Mouse (Mus musculus) liver, embryonic 13.5 days (tissue): ENCODE results near the gene Myt1l. TPM values are rescaled to one million over a fixed set of nuclear protein-coding genes. Genes with fewer than 3 reads are reported as not detected.

Experiments used
- ATAC-seq: fragments of 200-750 bp; cut with Nextera tagmentation; 2 replicates; pipeline ENCODE4 v1.8.0; 2017; ENCODE audit warnings: low read depth, mild to moderate bottlenecking, moderate number of reproducible peaks, moderate library complexity
- DNase-seq: peaks from one replicate; pipeline ENCODE4 v3.0.0; 2022
- H3K27ac ChIP-seq: fragments of 300-500 bp; sonication (generic); 2 replicates; pipeline ENCODE4 v1.5.1; 2015; ENCODE audit warnings: moderate library complexity, mild to moderate bottlenecking, inconsistent platforms
- H3K27me3 ChIP-seq: fragments of 300-500 bp; sonication (generic); 2 replicates; pipeline ENCODE4 v1.6.1; 2015; ENCODE audit warnings: mild to moderate bottlenecking, inconsistent platforms
- H3K36me3 ChIP-seq: fragments of 300-500 bp; sonication (generic); 2 replicates; pipeline ENCODE4 v1.6.1; 2015; ENCODE audit warnings: mild to moderate bottlenecking, inconsistent platforms
- H3K4me1 ChIP-seq: fragments of 300-500 bp; sonication (generic); replicated peaks from 2 replicates; pipeline ENCODE4 v1.6.1; 2015; ENCODE audit warnings: inconsistent platforms
- H3K4me2 ChIP-seq: fragments of 300-500 bp; sonication (generic); 2 replicates; pipeline ENCODE4 v1.6.1; 2015; ENCODE audit warnings: inconsistent platforms, mild to moderate bottlenecking, moderate library complexity
- H3K4me3 ChIP-seq: fragments of 300-500 bp; sonication (generic); replicated peaks from 2 replicates; pipeline ENCODE4 v1.5.1; 2015; ENCODE audit warnings: mild to moderate bottlenecking, inconsistent platforms
- H3K9ac ChIP-seq: fragments of 300-500 bp; sonication (generic); 2 replicates; pipeline ENCODE4 v1.6.1; 2015; ENCODE audit warnings: mild to moderate bottlenecking, inconsistent platforms
- H3K9me3 ChIP-seq: fragments of 300-500 bp; sonication (generic); replicated peaks from 2 replicates; pipeline ENCODE4 v1.6.1; 2016; ENCODE audit warnings: inconsistent platforms
- WGBS: fragments of 180-500 bp; shearing (Covaris S2); methylation state at CpG from one replicate; pipeline ENCODE4 v1.1.7; 2015; ENCODE audit not compliant: insufficient replicate concordance; 5-methylcytosine and 5-hydroxymethylcytosine counted together
- polyA plus RNA-seq: library from polyadenylated mRNA; unstranded; fragments of >200 nt; fragmentation: Nextera tagmentation; extraction: Ambion mirVana; gene quantifications from 2 replicates; pipeline ENCODE4 v1.2.1, GENCODE M21; 2015

The Myt1l gene
- polyA plus RNA-seq, 1 experiment from 2014 or later, result 0.55 TPM

GRCm38 (mm10) chr12:29837301-29837791, 309.2 kb downstream of the Myt1l start:
- Histone ChIP-seq H3K36me3 (no peaks in the 10 kb centered on the region), H3K4me1 (no peaks in the 10 kb centered on the region), H3K4me2 (no peak overlapping the region), H3K9ac (no peak overlapping the region), H3K27me3 (no peaks in the 10 kb centered on the region), H3K9me3 (no peaks in the 10 kb centered on the region), H3K27ac (no peak overlapping the region), H3K4me3 (no peak overlapping the region)
- WGBS, result 47% methylated on average over 5 of the region's 5 CpGs
- DNase-seq (no peak), ATAC-seq (no peak)

GRCm38 (mm10) chr12:29838421-29838820, 310.2 kb downstream of the Myt1l start:
- no peak for ATAC-seq
- no peaks in the 10 kb centered on the region for H3K4me1 ChIP-seq
- no peaks in the 10 kb centered on the region for H3K36me3 ChIP-seq
- no peak overlapping the region for H3K27ac ChIP-seq
- no peaks in the 10 kb centered on the region for H3K27me3 ChIP-seq
- H3K9me3 ChIP-seq, result no peaks in the 10 kb centered on the region
- H3K9ac ChIP-seq, result no peak overlapping the region
- H3K4me2 ChIP-seq, result no peak overlapping the region
- 64% methylated on average over 7 of the region's 7 CpGs for WGBS
- DNase-seq, result no peak
- H3K4me3 ChIP-seq, result no peak overlapping the region

GRCm38 (mm10) chr12:29849936-29850335, 321.8 kb downstream of the Myt1l start:
- Histone ChIP-seq H3K36me3 (no peaks in the 10 kb centered on the region), H3K4me3 (no peak overlapping the region), H3K9me3 (no peaks in the 10 kb centered on the region), H3K9ac (no peak overlapping the region), H3K4me2 (no peak overlapping the region), H3K27ac (no peak overlapping the region), H3K27me3 (no peaks in the 10 kb centered on the region), H3K4me1 (no peaks in the 10 kb centered on the region)
- ATAC-seq (no peak), DNase-seq (no peak)
- 67% methylated on average over 3 of the region's 3 CpGs for WGBS

- Histone ChIP-seq H3K4me3 (no peak overlapping the region), H3K36me3 (no peaks in the 10 kb centered on the region), H3K27ac (no peak overlapping the region), H3K27me3 (no peaks in the 10 kb centered on the region), H3K9me3 (no peaks in the 10 kb centered on the region), H3K9ac (no peak overlapping the region), H3K4me1 (no peaks in the 10 kb centered on the region), H3K4me2 (no peak overlapping the region)
- 69% methylated on average over 9 of the region's 9 CpGs for WGBS
- ATAC-seq (no peak), DNase-seq (no peak)
These were observed 326.0 kb downstream of the Myt1l start for GRCm38 (mm10) chr12:29854151-29854585.

- Histone ChIP-seq H3K4me2 (no peak overlapping the region), H3K27me3 (no peaks in the 10 kb centered on the region), H3K4me3 (no peak overlapping the region), H3K36me3 (no peaks in the 10 kb centered on the region), H3K9me3 (no peaks in the 10 kb centered on the region), H3K4me1 (no peaks in the 10 kb centered on the region), H3K27ac (no peak overlapping the region), H3K9ac (no peak overlapping the region)
- 27% methylated on average over 5 of the region's 5 CpGs for WGBS
- ATAC-seq (no peak), DNase-seq (no peak)
These were observed 326.8 kb downstream of the Myt1l start for GRCm38 (mm10) chr12:29855007-29855406.

GRCm38 (mm10) chr12:29860986-29861385, 332.8 kb downstream of the Myt1l start:
- Histone ChIP-seq H3K4me2 (no peak overlapping the region), H3K4me3 (no peak overlapping the region), H3K9me3 (no peaks in the 10 kb centered on the region), H3K36me3 (no peaks in the 10 kb centered on the region), H3K4me1 (no peaks in the 10 kb centered on the region), H3K9ac (no peak overlapping the region), H3K27ac (no peak overlapping the region), H3K27me3 (no peaks in the 10 kb centered on the region)
- 22% methylated on average over 2 of the region's 2 CpGs for WGBS
- DNase-seq (no peak), ATAC-seq (no peak)

GRCm38 (mm10) chr12:29868295-29868694, 340.1 kb downstream of the Myt1l start:
- 70% methylated on average over 4 of the region's 4 CpGs for WGBS
- ATAC-seq (no peak), DNase-seq (no peak)
- Histone ChIP-seq H3K36me3 (no peaks in the 10 kb centered on the region), H3K4me3 (no peak overlapping the region), H3K4me1 (no peaks in the 10 kb centered on the region), H3K27me3 (no peaks in the 10 kb centered on the region), H3K27ac (no peak overlapping the region), H3K9ac (no peak overlapping the region), H3K4me2 (no peak overlapping the region), H3K9me3 (no peaks in the 10 kb centered on the region)

- Histone ChIP-seq H3K4me3 (no peak overlapping the region), H3K27ac (no peak overlapping the region), H3K27me3 (no peaks in the 10 kb centered on the region), H3K36me3 (no peaks in the 10 kb centered on the region), H3K9me3 (no peaks in the 10 kb centered on the region), H3K9ac (no peak overlapping the region), H3K4me1 (no peaks in the 10 kb centered on the region), H3K4me2 (no peak overlapping the region)
- no peak for ATAC-seq
- WGBS, result 71% methylated on average over 9 of the region's 9 CpGs
- no peak for DNase-seq
These were observed 340.6 kb downstream of the Myt1l start for GRCm38 (mm10) chr12:29868781-29869180.

- H3K4me2 ChIP-seq, result no peak overlapping the region
- ATAC-seq, result no peak
- WGBS, result 36% methylated on average over 7 of the region's 7 CpGs
- H3K27ac ChIP-seq, result no peak overlapping the region
- H3K9ac ChIP-seq, result no peak overlapping the region
- DNase-seq, result no peak
- no peaks in the 10 kb centered on the region for H3K9me3 ChIP-seq
- no peaks in the 10 kb centered on the region for H3K4me1 ChIP-seq
- no peaks in the 10 kb centered on the region for H3K36me3 ChIP-seq
- no peaks in the 10 kb centered on the region for H3K27me3 ChIP-seq
- no peak overlapping the region for H3K4me3 ChIP-seq
These were observed 344.1 kb downstream of the Myt1l start for GRCm38 (mm10) chr12:29872156-29872815.

- 5% methylated on average over 1 of the region's 1 CpGs for WGBS
- ATAC-seq, result no peak
- no peaks in the 10 kb centered on the region for H3K4me1 ChIP-seq
- H3K9ac ChIP-seq, result no peak overlapping the region
- H3K27me3 ChIP-seq, result no peaks in the 10 kb centered on the region
- DNase-seq, result no peak
- no peak overlapping the region for H3K27ac ChIP-seq
- H3K4me2 ChIP-seq, result no peak overlapping the region
- H3K4me3 ChIP-seq, result no peak overlapping the region
- no peaks in the 10 kb centered on the region for H3K9me3 ChIP-seq
- H3K36me3 ChIP-seq, result no peaks in the 10 kb centered on the region
These were observed 345.1 kb downstream of the Myt1l start for GRCm38 (mm10) chr12:29873281-29873772.

GRCm38 (mm10) chr12:29877977-29878376, 349.8 kb downstream of the Myt1l start:
- no peak overlapping the region for H3K9ac ChIP-seq
- no peak overlapping the region for H3K4me2 ChIP-seq
- no peaks in the 10 kb centered on the region for H3K27me3 ChIP-seq
- no peaks in the 10 kb centered on the region for H3K9me3 ChIP-seq
- no peak for ATAC-seq
- DNase-seq, result no peak
- no peak overlapping the region for H3K27ac ChIP-seq
- no peaks in the 10 kb centered on the region for H3K4me1 ChIP-seq
- no peaks in the 10 kb centered on the region for H3K36me3 ChIP-seq
- 64% methylated on average over 10 of the region's 10 CpGs for WGBS
- no peak overlapping the region for H3K4me3 ChIP-seq
